11 mouse cellular contexts compared by ENCODE assay signal in the genomic region with DNA sequence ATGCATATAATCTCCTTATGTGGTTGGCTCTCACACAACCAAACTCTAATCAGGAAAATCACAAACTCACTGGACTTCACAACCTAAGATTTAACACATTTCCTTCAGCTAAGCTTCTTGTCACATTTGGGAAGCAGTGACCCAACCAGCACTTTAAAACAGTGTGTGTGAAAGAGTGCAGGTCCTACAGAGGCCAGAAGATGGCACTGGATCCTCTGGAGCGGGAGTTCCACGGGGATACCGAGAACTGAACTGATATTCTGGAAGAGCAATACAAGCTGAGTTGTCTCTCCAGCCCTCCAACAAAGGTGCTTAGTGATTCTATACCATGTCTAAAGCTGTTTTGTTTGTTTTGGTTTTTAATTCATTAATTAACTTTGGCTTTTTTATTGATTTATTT. TPM values are rescaled to one million over a fixed set of nuclear protein-coding genes. Genes with fewer than 3 reads are reported as not detected.
A peak's percentile ranks its signal among the peaks of the same experiment; 100 is the strongest.
DNase-seq lines count a peak whose midpoint lies in the region; ATAC-seq and TF ChIP-seq lines count a peak whose summit lies in the region.
"Had no signal": no experiment of that assay in that cellular context is flagged by ENCODE, and none has a peak within 500 bp of the region (broad histone marks: within the 10 kb centered on the region; RNA-seq: fewer than 3 reads in every experiment).

No protein-coding gene starts in this region.

- ATAC-seq in hindbrain, postnatal 0 days: no peak

- TF ChIP-seq EP300 in CH12.LX (IDR thresholded peaks at IDR 0.05; ENCODE audit: low read length): no peak

- H3K9ac ChIP-seq in hindbrain, postnatal 0 days (replicated peaks; ENCODE audit: low read length): no peak overlapping the region
- no peak overlapping the region for H3K9ac ChIP-seq in CH12.LX (ENCODE audit: insufficient read depth, low read depth)
- H3K9ac ChIP-seq: limb, embryonic 12.5 days had no signal

- no peak for TF ChIP-seq POLR2A in CH12.LX (IDR thresholded peaks at IDR 0.05; ENCODE audit: low read depth, low read length)

- no peaks in the 10 kb centered on the region for H3K27me3 ChIP-seq in hindbrain, postnatal 0 days (ENCODE audit: insufficient read depth, low read length)
- H3K27me3 ChIP-seq in hindbrain, embryonic 10.5 days (ENCODE audit: insufficient read depth, poor library complexity, severe bottlenecking): no peaks in the 10 kb centered on the region
- H3K27me3 ChIP-seq in CH12.LX (replicated peaks): no peaks in the 10 kb centered on the region
- H3K27me3 ChIP-seq: limb, embryonic 12.5 days had no signal

- no peak overlapping the region for H3K27ac ChIP-seq in hindbrain, postnatal 0 days
- H3K27ac ChIP-seq in hindbrain, embryonic 10.5 days: no peak overlapping the region
- H3K27ac ChIP-seq in CH12.LX (ENCODE audit: insufficient read depth, low read depth): no peak overlapping the region
- H3K27ac ChIP-seq: limb, embryonic 12.5 days had no signal

- WGBS in hindbrain, postnatal 0 days: 62% methylated on average over 3 of the region's 3 CpGs
- 67% methylated on average over 3 of the region's 3 CpGs for WGBS in hindbrain, embryonic 10.5 days

- DNase-seq in hindbrain, postnatal 0 days (ENCODE audit: low spot score): peak; percentile 31
- DNase-seq in hindbrain, embryonic 10.5 days (ENCODE audit: low spot score): no peak
- DNase-seq in CH12.LX (ENCODE audit: extremely low read depth) (peak; percentile 23), ZHBTc4 (ENCODE audit: low read depth, low spot score) (peak; percentile 69)
- DNase-seq in kidney, postnatal 4 days: peak; percentile 58 to 65
- no peak for DNase-seq in yolk sac, embryonic 10.5 days (ENCODE audit: low spot score)
- no peak for DNase-seq in neural tube, embryonic 10.5 days (ENCODE audit: extremely low spot score, low spot score)
- DNase-seq in urinary bladder, postnatal 25 days (ENCODE audit: low spot score): no peak
- DNase-seq: heart, adult 11 months had no signal

- no peaks in the 10 kb centered on the region for H3K4me1 ChIP-seq in hindbrain, postnatal 0 days (ENCODE audit: insufficient read depth, low read length)
- H3K4me1 ChIP-seq in hindbrain, embryonic 10.5 days (replicated peaks): no peaks in the 10 kb centered on the region
- H3K4me1 ChIP-seq in CH12.LX (ENCODE audit: control insufficient read depth in 1 of 2, insufficient read depth in 2 of 2): no peaks in the 10 kb centered on the region
- H3K4me1 ChIP-seq: limb, embryonic 12.5 days had no signal

- dilution Hi-C loops in CH12.LX (cut with MboI; ENCODE audit: extremely low pct_ligation_motif_present, extremely low pct_unique_long_range_greater_than_20kb, low sequenced_read_pairs): no loop called here

- peak; percentile 55 for TF ChIP-seq CTCF in hindbrain, postnatal 0 days (IDR thresholded peaks at IDR 0.05; ENCODE audit: low read depth)
- TF ChIP-seq CTCF in CH12.LX (conservative IDR thresholded peaks at IDR 0.05 in 1 of 2, IDR thresholded peaks at IDR 0.05 in 1 of 2; ENCODE audit: low read depth in 2 of 2, low read length in 2 of 2): peak in 1 of 2 experiments; percentile 62; a peak in 2 of 4 replicates

- peaks cover 15% of the 10 kb centered on the region for H3K36me3 ChIP-seq in hindbrain, postnatal 0 days (ENCODE audit: insufficient read depth, low read length)
- peaks cover 72% of the 10 kb centered on the region for H3K36me3 ChIP-seq in hindbrain, embryonic 10.5 days
- H3K36me3 ChIP-seq in CH12.LX (replicated peaks in 1 of 2; ENCODE audit: control insufficient read depth in 1 of 2, insufficient read depth in 1 of 2, low read length in 1 of 2): peaks cover 26 to 80% of the 10 kb centered on the region in 2 experiments

- peaks cover 5% of the 10 kb centered on the region; the same call in 1 of the 2 replicates for H3K79me2 ChIP-seq in CH12.LX (replicated peaks; ENCODE audit: control insufficient read depth, extremely low read depth, insufficient read depth, poor library complexity, severe bottlenecking)

- no peak overlapping the region for H3K4me3 ChIP-seq in hindbrain, postnatal 0 days (ENCODE audit: low read length)
- H3K4me3 ChIP-seq in hindbrain, embryonic 10.5 days: no peak overlapping the region
- H3K4me3 ChIP-seq in CH12.LX (replicated peaks in 1 of 3; ENCODE audit: low read depth in 2 of 3, low read length in 2 of 3, poor library complexity in 1 of 3): no peak overlapping the region
- H3K4me3 ChIP-seq: limb, embryonic 12.5 days had no signal

- H3K4me2 ChIP-seq in hindbrain, postnatal 0 days (ENCODE audit: low read depth, low read length): no peak overlapping the region
- H3K4me2 ChIP-seq in CH12.LX (ENCODE audit: insufficient read depth, low read depth, poor library complexity, severe bottlenecking): no peak overlapping the region
- H3K4me2 ChIP-seq: limb, embryonic 12.5 days had no signal

- no peaks in the 10 kb centered on the region for H3K9me3 ChIP-seq in hindbrain, postnatal 0 days (ENCODE audit: low read length)
- no peaks in the 10 kb centered on the region for H3K9me3 ChIP-seq in hindbrain, embryonic 10.5 days
- H3K9me3 ChIP-seq in CH12.LX (replicated peaks; ENCODE audit: low read length): no peaks in the 10 kb centered on the region
- H3K9me3 ChIP-seq: limb, embryonic 12.5 days had no signal

- TF ChIP-seq RAD21 in CH12.LX (IDR thresholded peaks at IDR 0.05; ENCODE audit: low read depth, low read length): peak; percentile 48

- in situ Hi-C loops in CH12.LX (cut with MboI; ENCODE audit: low pct_ligation_motif_present, low pct_unique_long_range_greater_than_20kb, low sequenced_read_pairs): no loop called here

TF ChIP-seq in CH12.LX, 34 proteins besides CTCF, POLR2A, EP300 and RAD21:
- peak; percentile 48 for TF ChIP-seq SMC3 (IDR thresholded peaks at IDR 0.05; ENCODE audit: low read depth, low read length)
- TF ChIP-seq POLR2AphosphoS2 (IDR thresholded peaks at IDR 0.05; ENCODE audit: low read depth, low read length): no peak

RNA-seq across cellular contexts. Expression of gene Fastkd5, which starts 16.7 kb away (rescaled TPM):
- 7.0 and 7.9 TPM in 2 replicates for total RNA-seq in hindbrain, postnatal 0 days (2014; rRNA removed)
- 6.0 and 6.6 TPM in 2 replicates for polyA plus RNA-seq in hindbrain, postnatal 0 days (2015; fragmentation: Nextera tagmentation; extraction: Ambion mirVana)
- polyA plus RNA-seq in hindbrain, embryonic 10.5 days (2016; fragmentation: Nextera tagmentation; extraction: Ambion mirVana): 17.7 and 19.5 TPM in 2 replicates
- total RNA-seq in CH12.LX (2012; rRNA removed) (6.0 and 9.7 TPM in 2 replicates), CH12.LX (2014; rRNA removed) (13.4 and 14.8 TPM in 2 replicates)
- polyA plus RNA-seq in CH12.LX (2012; ENCODE audit: insufficient read length, low read depth): 7.3 and 9.1 TPM in 2 replicates

RNA-seq across cellular contexts. Expression of gene Ubox5, which starts 16.7 kb away (rescaled TPM):
- total RNA-seq in hindbrain, postnatal 0 days (2014; rRNA removed): 6.8 TPM in 2 replicates
- 5.9 and 6.2 TPM in 2 replicates for polyA plus RNA-seq in hindbrain, postnatal 0 days (2015; fragmentation: Nextera tagmentation; extraction: Ambion mirVana)
- 19.4 and 19.8 TPM in 2 replicates for polyA plus RNA-seq in hindbrain, embryonic 10.5 days (2016; fragmentation: Nextera tagmentation; extraction: Ambion mirVana)
- total RNA-seq in CH12.LX (2012; rRNA removed): 6.0 and 7.0 TPM in 2 replicates
- 4.6 and 5.5 TPM in 2 replicates for total RNA-seq in CH12.LX (2014; rRNA removed)
- polyA plus RNA-seq in CH12.LX (2012; ENCODE audit: insufficient read length, low read depth): 10.2 and 10.6 TPM in 2 replicates

RNA-seq across cellular contexts. Expression of gene Lzts3, which starts 29.5 kb away (rescaled TPM):
- 76.8 and 81.8 TPM in 2 replicates for total RNA-seq in hindbrain, postnatal 0 days (2014; rRNA removed)
- 18.2 and 20.0 TPM in 2 replicates for polyA plus RNA-seq in hindbrain, postnatal 0 days (2015; fragmentation: Nextera tagmentation; extraction: Ambion mirVana)
- polyA plus RNA-seq in hindbrain, embryonic 10.5 days (2016; fragmentation: Nextera tagmentation; extraction: Ambion mirVana): 3.2 and 4.3 TPM in 2 replicates
- total RNA-seq in CH12.LX (2012; rRNA removed) (3.7 and 3.9 TPM in 2 replicates), CH12.LX (2014; rRNA removed) (1.2 and 1.5 TPM in 2 replicates)
- polyA plus RNA-seq in CH12.LX (2012; ENCODE audit: insufficient read length, low read depth): 3.6 and 4.2 TPM in 2 replicates

RNA-seq across cellular contexts. Expression of gene Avp, which starts 30.7 kb away (rescaled TPM):
- total RNA-seq in hindbrain, postnatal 0 days (2014; rRNA removed): 0.78 and 1.5 TPM in 2 replicates
- polyA plus RNA-seq in hindbrain, postnatal 0 days (2015; fragmentation: Nextera tagmentation; extraction: Ambion mirVana): 0.45 and 0.73 TPM in 2 replicates
- not detected in 2 replicates for polyA plus RNA-seq in hindbrain, embryonic 10.5 days (2016; fragmentation: Nextera tagmentation; extraction: Ambion mirVana)
- total RNA-seq in CH12.LX (2012; rRNA removed) (not detected in 2 replicates), CH12.LX (2014; rRNA removed) (not detected in 2 replicates)
- polyA plus RNA-seq in CH12.LX (2012; ENCODE audit: insufficient read length, low read depth): not detected in 2 replicates
- polyA plus RNA-seq: limb, embryonic 12.5 days; testis, adult 2 months had no signal

RNA-seq across cellular contexts. Expression of gene Oxt, which starts 37.1 kb away (rescaled TPM):
- 4.9 TPM in 1 of 2 replicates, not detected in the other for total RNA-seq in hindbrain, postnatal 0 days (2014; rRNA removed)
- polyA plus RNA-seq in hindbrain, postnatal 0 days (2015; fragmentation: Nextera tagmentation; extraction: Ambion mirVana): not detected in 2 replicates
- polyA plus RNA-seq in hindbrain, embryonic 10.5 days (2016; fragmentation: Nextera tagmentation; extraction: Ambion mirVana): not detected in 2 replicates
- not detected in 2 replicates for total RNA-seq in CH12.LX (2012; rRNA removed)
- total RNA-seq in CH12.LX (2014; rRNA removed): not detected in 2 replicates
- not detected in 2 replicates for polyA plus RNA-seq in CH12.LX (2012; ENCODE audit: insufficient read length, low read depth)
- polyA plus RNA-seq: limb, embryonic 12.5 days; testis, adult 2 months had no signal

Comparison
In these comparisons a context has a peak if more than half of its experiments do, and no peak if none do; other contexts are left out.
1. DNase-seq: peak in hindbrain, postnatal 0 days (single experiment), CH12.LX (single experiment), ZHBTc4 (single experiment) and kidney, postnatal 4 days (2 of 2); none in hindbrain, embryonic 10.5 days (single experiment), yolk sac, embryonic 10.5 days (single experiment), neural tube, embryonic 10.5 days (single experiment) and urinary bladder, postnatal 25 days (single experiment).